Mouse (Mus musculus) MEL (cell line): ENCODE measurements at regions not wholly inside any gene's neighbourhood (a gene's known extent, or its start where the extent isn't known, plus 50 kb on each side); places are given as distances from the start of the nearest gene placed in this dataset.

Source experiments
- DNase-seq: peaks from one replicate; pipeline ENCODE4 v3.0.0; 2011; ENCODE audit warnings: low read depth, low spot score
- H3K27ac ChIP-seq: 2 replicates; pipeline ENCODE4 v1.5.1; 2012; ENCODE audit warnings: low read depth, mild to moderate bottlenecking, control low read depth, low read length, moderate library complexity; ENCODE audit not compliant: control insufficient read depth
- H3K27me3 ChIP-seq, 2 experiments: fragments of 150-350 bp in 1 of 2; sonication (generic) in 1 of 2; 2 replicates each; pipeline ENCODE4 v1.6.1; 2012; ENCODE audit warnings: low read length in 2 of 2, mild to moderate bottlenecking in 2 of 2, improper control_type of control experiment in 1 of 2, moderate library complexity in 1 of 2; ENCODE audit not compliant: insufficient read depth in 2 of 2, control insufficient read depth in 1 of 2
- H3K36me3 ChIP-seq, 2 experiments: 2 replicates each; pipeline ENCODE4 v1.6.1; 2012 to 2014; ENCODE audit warnings: low read length in 2 of 2, improper control_type of control experiment in 1 of 2, inconsistent platforms in 1 of 2, mild to moderate bottlenecking in 1 of 2; ENCODE audit not compliant: insufficient read depth in 2 of 2, control insufficient read depth in 1 of 2
- H3K4me1 ChIP-seq, 2 experiments: fragments of 150-350 bp in 1 of 2; sonication (generic) in 1 of 2; 2 replicates each; pipeline ENCODE4 v1.6.1; 2012; ENCODE audit warnings: low read length in 2 of 2, improper control_type of control experiment in 1 of 2, mild to moderate bottlenecking in 1 of 2; ENCODE audit not compliant: insufficient read depth in 2 of 2, control insufficient read depth in 1 of 2
- H3K4me3 ChIP-seq, 2 experiments: fragments of 150-350 bp in 1 of 2; sonication (generic) in 1 of 2; 2 replicates each; pipeline ENCODE4 v1.5.1; 2012; ENCODE audit warnings: low read depth in 2 of 2, low read length in 2 of 2, mild to moderate bottlenecking in 2 of 2, moderate library complexity in 2 of 2, control low read depth in 1 of 2, improper control_type of control experiment in 1 of 2; ENCODE audit not compliant: control insufficient read depth in 1 of 2, insufficient read depth in 1 of 2
- H3K79me2 ChIP-seq: 2 replicates; pipeline ENCODE4 v1.6.1; 2012; ENCODE audit warnings: mild to moderate bottlenecking, low read length, moderate library complexity; ENCODE audit not compliant: control insufficient read depth, poor library complexity, insufficient read depth
- H3K9ac ChIP-seq: 2 replicates; pipeline ENCODE4 v1.6.1; 2012; ENCODE audit warnings: low read depth, mild to moderate bottlenecking, control low read depth, low read length, moderate library complexity; ENCODE audit not compliant: control insufficient read depth, poor library complexity, severe bottlenecking
- H3K9me3 ChIP-seq: fragments of 150-350 bp; sonication (generic); replicated peaks from 2 replicates; pipeline ENCODE4 v1.6.1; 2012; ENCODE audit warnings: mild to moderate bottlenecking, low read length, improper control_type of control experiment, moderate library complexity; ENCODE audit not compliant: insufficient read depth
- CTCF ChIP-seq, 3 experiments: IDR thresholded peaks in 2 of 3; conservative IDR thresholded peaks in 1 of 3; 2 replicates each; pipeline ENCODE4 v1.5.1; 2011 to 2012; ENCODE audit warnings: low read length in 3 of 3, low read depth in 2 of 3, mild to moderate bottlenecking in 2 of 3, improper control_type of control experiment in 1 of 3, inconsistent platforms in 1 of 3, mixed read lengths in 1 of 3, moderate library complexity in 1 of 3; ENCODE audit not compliant: control insufficient read depth in 1 of 3, insufficient read depth in 1 of 3, poor library complexity in 1 of 3, severe bottlenecking in 1 of 3
- E2F4 ChIP-seq: IDR thresholded peaks from 2 replicates; pipeline ENCODE4 v1.6.1; 2011; ENCODE audit warnings: low read depth, low read length, improper control_type of control experiment, borderline replicate concordance
- ELF1 ChIP-seq: IDR thresholded peaks from 2 replicates; pipeline ENCODE4 v1.6.1; 2014; ENCODE audit warnings: low read depth, mild to moderate bottlenecking, inconsistent platforms, low read length, improper control_type of control experiment, moderate library complexity
- GATA1 ChIP-seq: IDR thresholded peaks from 2 replicates; pipeline ENCODE4 v1.6.1; 2011; ENCODE audit warnings: low read depth, low read length, improper control_type of control experiment
- JUND ChIP-seq: IDR thresholded peaks from 2 replicates; pipeline ENCODE4 v1.6.1; 2011; ENCODE audit warnings: low read depth, mild to moderate bottlenecking, improper control_type of control experiment, low read length
- MAX ChIP-seq: IDR thresholded peaks from 2 replicates; pipeline ENCODE4 v1.6.1; 2011; ENCODE audit warnings: low read length, improper control_type of control experiment
- MAZ ChIP-seq: IDR thresholded peaks from 2 replicates; pipeline ENCODE4 v1.6.1; 2012; ENCODE audit warnings: low read depth, mild to moderate bottlenecking, inconsistent platforms, low read length, improper control_type of control experiment
- MEF2A ChIP-seq: IDR thresholded peaks from 2 replicates; pipeline ENCODE4 v1.6.1; 2014; ENCODE audit warnings: low read depth, mild to moderate bottlenecking, inconsistent platforms, low read length, improper control_type of control experiment; ENCODE audit not compliant: poor library complexity, insufficient replicate concordance, severe bottlenecking; ENCODE audit errors: extremely low read depth
- MXI1 ChIP-seq: IDR thresholded peaks from 2 replicates; pipeline ENCODE4 v1.6.1; 2011; ENCODE audit warnings: mild to moderate bottlenecking, low read depth, low read length, improper control_type of control experiment
- POLR2A ChIP-seq, 2 experiments: IDR thresholded peaks; 2 replicates each; pipeline ENCODE4 v1.6.1; 2011 to 2012; ENCODE audit warnings: low read length in 2 of 2, mild to moderate bottlenecking in 2 of 2, control low read depth in 1 of 2, improper control_type of control experiment in 1 of 2, low read depth in 1 of 2, moderate library complexity in 1 of 2; ENCODE audit not compliant: control insufficient read depth in 1 of 2, insufficient read depth in 1 of 2, poor library complexity in 1 of 2
- RAD21 ChIP-seq: IDR thresholded peaks from 2 replicates; pipeline ENCODE4 v1.6.1; 2011; ENCODE audit warnings: mild to moderate bottlenecking, low read depth, low read length, improper control_type of control experiment
- SIN3A ChIP-seq: IDR thresholded peaks from 2 replicates; pipeline ENCODE4 v1.6.1; 2012; ENCODE audit warnings: low read length, improper control_type of control experiment, inconsistent platforms
- SMC3 ChIP-seq: IDR thresholded peaks from 2 replicates; pipeline ENCODE4 v1.6.1; 2011; ENCODE audit warnings: low read depth, low read length, improper control_type of control experiment
- ZMIZ1 ChIP-seq: IDR thresholded peaks from 2 replicates; pipeline ENCODE4 v1.6.1; 2012; ENCODE audit warnings: low read depth, mild to moderate bottlenecking, inconsistent platforms, low read length, improper control_type of control experiment, moderate library complexity

GRCm38 (mm10) chr11:113155515-113155914 lies 373.5 kb downstream of the Sox9 start:
- Histone ChIP-seq H3K27me3 (no peaks in the 10 kb centered on the region), H3K9ac (no peak overlapping the region), H3K9me3 (no peaks in the 10 kb centered on the region), H3K4me3 (no peak overlapping the region), H3K36me3 (peaks cover 0 to 3% of the 10 kb centered on the region in 2 experiments; a peak in 1 of 4 replicates), H3K79me2 (no peaks in the 10 kb centered on the region), H3K27ac (no peak overlapping the region), H3K4me1 (peaks cover 3 to 11% of the 10 kb centered on the region in 2 experiments; a peak in 3 of 4 replicates)
- no peak for DNase-seq
- TF ChIP-seq MEF2A (no peak), MAZ (no peak), MXI1 (no peak), ZMIZ1 (no peak), SIN3A (no peak), RAD21 (no peak)

- no peak for DNase-seq
- H3K27me3 ChIP-seq, result no peaks in the 10 kb centered on the region
- TF ChIP-seq ELF1 (no peak), E2F4 (no peak), CTCF (IDR thresholded peaks at IDR 0.05 in 2 of 3, conservative IDR thresholded peaks at IDR 0.05 in 1 of 3; ENCODE audit: control insufficient read depth in 1 of 3, insufficient read depth in 1 of 3, low read depth in 2 of 3, low read length in 3 of 3, poor library complexity in 1 of 3, severe bottlenecking in 1 of 3) (no peak), MAX (no peak), JUND (no peak)
- no peaks in the 10 kb centered on the region for H3K36me3 ChIP-seq
- no peak overlapping the region for H3K9ac ChIP-seq
- H3K9me3 ChIP-seq, result no peaks in the 10 kb centered on the region
- H3K4me1 ChIP-seq, result no peaks in the 10 kb centered on the region
- H3K27ac ChIP-seq, result no peak overlapping the region
- H3K4me3 ChIP-seq, result no peak overlapping the region
- no peaks in the 10 kb centered on the region for H3K79me2 ChIP-seq
Measured at GRCm38 (mm10) chr11:113163941-113164340, 381.9 kb downstream of the Sox9 start.

GRCm38 (mm10) chr11:113164510-113164909 lies 382.5 kb downstream of the Sox9 start:
- TF ChIP-seq SMC3, result no peak
- TF ChIP-seq POLR2A (IDR thresholded peaks at IDR 0.05; ENCODE audit: control insufficient read depth in 1 of 2, insufficient read depth in 1 of 2, low read depth in 1 of 2, low read length in 2 of 2, poor library complexity in 1 of 2), result no peak
- TF ChIP-seq GATA1, result no peak
- Histone ChIP-seq H3K9me3 (no peaks in the 10 kb centered on the region), H3K4me3 (no peak overlapping the region), H3K4me1 (no peaks in the 10 kb centered on the region), H3K27ac (no peak overlapping the region), H3K36me3 (no peaks in the 10 kb centered on the region), H3K27me3 (no peaks in the 10 kb centered on the region), H3K9ac (no peak overlapping the region), H3K79me2 (no peaks in the 10 kb centered on the region)
- DNase-seq, result no peak
